Mouse (Mus musculus): ENCODE measurements around the gene Gm6034.

DNA sequence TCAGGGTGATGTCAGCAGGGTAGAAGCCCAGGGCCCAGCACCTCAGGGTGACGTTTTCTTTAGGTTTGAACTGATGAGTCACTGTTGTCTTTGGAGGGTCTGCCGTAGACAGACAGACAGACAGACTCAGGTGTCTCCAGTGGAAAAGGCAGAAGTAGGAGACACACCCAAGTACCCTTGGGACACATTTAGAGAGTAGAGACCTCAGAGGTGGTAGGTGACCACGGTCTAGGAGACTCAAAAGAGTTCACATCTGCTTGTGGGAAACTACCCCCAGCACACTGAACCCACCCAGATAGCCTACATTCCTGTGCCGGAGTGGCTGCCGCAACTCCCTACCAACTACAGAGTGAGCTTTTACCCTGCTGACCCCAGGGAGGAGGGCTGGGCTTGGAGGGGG, 27.8 kb upstream of the Gm6034 start:
- TF ChIP-seq POLR2A (IDR thresholded peaks at IDR 0.05; ENCODE audit: borderline replicate concordance, low read depth, low read length) (no peak), CTCF (IDR thresholded peaks at IDR 0.05; ENCODE audit: low read depth, low read length) (no peak)
